Mouse (Mus musculus): ENCODE measurements around the gene Lmntd1. TPM values are rescaled to one million over a fixed set of nuclear protein-coding genes. Genes with fewer than 3 reads are reported as not detected.

The Lmntd1 gene
- polyA plus RNA-seq, 1 experiment from 2014 or later = not detected

DNA sequence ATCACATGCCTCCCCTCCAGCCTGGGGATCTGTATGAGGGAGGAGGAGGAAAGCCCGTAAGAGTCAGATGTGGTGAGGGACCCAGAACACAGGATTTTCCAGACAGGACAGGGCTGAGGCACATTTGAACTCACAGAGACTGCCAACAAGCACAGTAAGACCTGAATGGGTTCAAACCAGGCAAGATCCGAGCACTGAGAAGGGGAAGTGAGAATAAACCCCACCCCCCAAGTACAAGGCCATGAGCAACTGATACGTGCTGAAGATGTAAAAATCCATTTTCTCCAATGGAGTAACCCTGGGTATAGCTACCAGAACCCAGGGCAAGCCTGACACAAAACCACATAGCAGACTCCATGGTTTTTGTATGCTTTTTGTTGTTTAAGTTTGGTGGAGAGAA lies 83.7 kb downstream of the Lmntd1 start:
- POLR2A ChIA-PET = no interaction called here
- CTCF ChIA-PET = no interaction called here
- DNase-seq (ENCODE audit: low read depth, low spot score) = no peak
- ATAC-seq = no peak
- no peak for TF ChIP-seq CTCF (IDR thresholded peaks at IDR 0.05)
- in situ Hi-C loops (cut with MboI; ENCODE audit: low pct_unique_long_range_greater_than_20kb) = no loop called here
- no peaks in the 10 kb centered on the region for H3K27me3 ChIP-seq

DNA sequence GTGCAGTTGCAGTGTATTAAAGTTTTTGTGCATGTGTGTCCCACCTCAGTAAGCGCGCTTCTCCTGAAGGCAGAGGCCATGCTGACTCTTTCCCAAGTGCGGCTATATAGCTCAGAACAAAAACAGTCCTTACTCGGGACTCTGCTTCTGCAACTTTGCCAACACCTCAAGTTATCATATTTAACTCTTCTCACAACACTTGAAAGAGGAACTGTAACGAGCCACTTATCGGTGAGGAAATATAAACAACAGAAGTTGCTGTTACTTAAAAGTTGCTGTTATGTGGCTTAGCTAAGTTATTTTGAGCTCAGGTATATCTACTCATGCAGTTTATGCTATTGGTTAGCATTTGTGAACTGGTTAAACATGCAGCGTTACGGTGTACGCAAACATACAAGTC lies 90.8 kb downstream of the Lmntd1 start:
- ATAC-seq (peak; percentile 14), DNase-seq (ENCODE audit: low read depth, low spot score) (no peak)
- no peaks in the 10 kb centered on the region for H3K27me3 ChIP-seq
- TF ChIP-seq CTCF (IDR thresholded peaks at IDR 0.05) = no peak
- ChIA-PET CTCF (no interaction called here), POLR2A (interaction anchor here (0.9 kb wide), 1 partner anchor 16 kb away, joined by 3 read pairs; no protein-coding TSS in a partner anchor)
- in situ Hi-C loops (cut with MboI; ENCODE audit: low pct_unique_long_range_greater_than_20kb) = no loop called here

DNA sequence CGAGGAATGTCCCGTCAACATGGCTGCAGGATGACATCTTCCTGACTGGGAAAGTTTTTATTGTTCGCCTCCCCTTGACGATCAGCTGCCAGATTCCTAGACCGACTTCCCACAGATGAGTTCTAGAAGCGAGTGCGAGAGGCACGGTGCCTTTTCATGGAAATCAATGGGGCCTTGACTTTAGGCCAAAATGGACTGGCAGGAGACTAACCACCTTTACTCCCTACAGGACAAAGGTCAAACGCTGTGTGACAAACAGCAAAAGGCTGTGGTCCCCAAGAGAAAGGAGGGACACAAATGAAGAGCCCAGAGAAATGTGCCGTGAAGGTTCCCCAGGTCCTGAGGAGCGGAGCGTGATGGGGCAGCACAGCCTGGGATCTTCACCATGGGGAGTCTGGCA lies 91.5 kb downstream of the Lmntd1 start:
- ChIA-PET CTCF (interaction anchor here (1.3 kb wide), 1 partner anchor 10 kb away, joined by 4 read pairs; no protein-coding TSS in a partner anchor), POLR2A (interaction anchor here (0.9 kb wide), 1 partner anchor 17 kb away, joined by 3 read pairs; no protein-coding TSS in a partner anchor)
- TF ChIP-seq CTCF (IDR thresholded peaks at IDR 0.05) = no peak
- in situ Hi-C loops (cut with MboI; ENCODE audit: low pct_unique_long_range_greater_than_20kb) = no loop called here
- DNase-seq (ENCODE audit: low read depth, low spot score) = no peak
- no peaks in the 10 kb centered on the region for H3K27me3 ChIP-seq
- peak; percentile 82 for ATAC-seq

DNA sequence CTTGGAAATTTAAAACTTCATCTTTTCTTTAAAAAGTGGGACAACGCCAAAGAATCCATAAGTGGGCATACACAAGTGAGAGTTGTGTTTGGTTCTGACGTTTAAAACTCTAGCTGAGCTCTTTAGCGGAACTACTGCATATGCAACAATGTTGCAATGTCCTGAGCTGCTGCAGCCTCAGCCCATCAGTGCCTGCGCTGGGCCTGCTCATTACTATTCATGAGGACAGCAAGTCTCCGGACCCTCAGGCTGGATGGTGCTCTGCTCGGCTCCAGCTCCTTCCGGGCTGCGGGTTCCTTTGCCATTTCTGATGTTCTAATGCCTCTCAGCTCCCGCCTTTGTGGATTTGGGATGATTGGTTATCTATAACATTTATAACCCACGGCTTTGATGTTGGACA lies 97.1 kb downstream of the Lmntd1 start:
- ATAC-seq = no peak
- in situ Hi-C loops (cut with MboI; ENCODE audit: low pct_unique_long_range_greater_than_20kb) = no loop called here
- POLR2A ChIA-PET = no interaction called here

DNA sequence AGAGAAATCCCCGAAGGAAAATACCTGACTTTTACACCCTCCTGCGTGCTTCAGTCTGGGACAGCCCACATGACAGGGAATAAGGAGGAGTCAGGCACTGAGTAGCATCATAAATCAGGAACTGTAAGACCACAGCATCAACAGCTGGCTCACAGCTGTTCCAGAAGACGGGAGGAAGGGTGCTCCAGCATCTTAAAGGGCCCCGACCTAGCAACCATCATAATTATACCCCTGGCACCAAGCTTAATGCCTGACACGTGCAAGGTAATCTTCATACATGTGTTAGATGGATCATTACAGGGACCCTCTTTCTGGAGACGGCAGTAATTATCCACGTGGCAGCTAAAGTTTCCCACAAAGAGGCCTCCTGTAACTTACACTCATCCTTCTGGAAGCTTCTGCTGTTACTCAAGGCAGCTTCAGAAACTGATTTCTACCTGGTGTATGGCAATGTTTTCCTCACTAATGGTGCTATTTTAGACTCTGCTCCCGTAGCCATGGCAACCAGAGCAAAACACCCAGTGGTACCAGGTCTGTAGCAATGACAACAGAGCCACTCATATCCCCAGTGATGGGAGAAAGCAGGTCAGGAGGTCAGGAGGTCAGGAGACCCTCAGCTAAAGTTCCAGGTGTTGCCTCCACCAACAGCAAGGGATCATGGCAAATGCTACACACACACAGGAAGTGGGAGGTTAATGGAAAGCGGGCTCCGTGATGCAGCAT lies 98.1 kb downstream of the Lmntd1 start:
- no peak for DNase-seq (ENCODE audit: low read depth, low spot score)
- in situ Hi-C loops (cut with MboI; ENCODE audit: low pct_unique_long_range_greater_than_20kb) = no loop called here
- ATAC-seq = no peak
- ChIA-PET CTCF (interaction anchor here (1.7 kb wide), 1 partner anchor 9 kb away, joined by 5 read pairs; no protein-coding TSS in a partner anchor), POLR2A (no interaction called here)
- no peaks in the 10 kb centered on the region for H3K27me3 ChIP-seq
- no peak for TF ChIP-seq CTCF (IDR thresholded peaks at IDR 0.05)

More for the DNA sequence above, 97.1 kb downstream of the Lmntd1 start:
- H3K27me3 ChIP-seq = no peaks in the 10 kb centered on the region
- TF ChIP-seq CTCF (IDR thresholded peaks at IDR 0.05) = no peak
- CTCF ChIA-PET = interaction anchor here (1.0 kb wide), 1 partner anchor 19 kb away, joined by 3 read pairs; no protein-coding TSS in a partner anchor
- DNase-seq (ENCODE audit: low read depth, low spot score) = no peak

DNA sequence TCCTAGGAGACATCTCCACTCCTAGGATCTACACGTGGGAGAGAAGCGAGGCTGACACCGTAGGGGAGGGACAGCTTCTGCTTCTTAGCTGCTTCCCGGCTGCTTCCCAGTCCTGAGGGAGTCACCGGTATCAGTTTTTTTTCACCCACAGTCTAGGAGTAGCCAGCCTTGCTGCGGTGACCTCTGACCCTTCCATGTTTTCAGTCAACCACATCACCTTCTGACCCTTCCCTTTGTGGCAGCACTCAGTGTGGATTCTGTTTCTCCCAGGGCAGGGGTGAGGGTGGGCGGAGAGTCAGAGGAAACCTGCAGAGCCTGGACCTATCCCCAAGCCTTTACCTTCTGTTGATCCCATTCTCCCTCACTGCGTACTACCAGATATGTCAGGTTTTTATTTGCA lies 102.9 kb downstream of the Lmntd1 start:
- ATAC-seq (no peak), DNase-seq (ENCODE audit: low read depth, low spot score) (no peak)
- in situ Hi-C loops (cut with MboI; ENCODE audit: low pct_unique_long_range_greater_than_20kb) = no loop called here
- H3K27me3 ChIP-seq = no peaks in the 10 kb centered on the region
- no peak for TF ChIP-seq CTCF (IDR thresholded peaks at IDR 0.05)
- ChIA-PET POLR2A (interaction anchor here (0.7 kb wide), 1 partner anchor 43 kb away, joined by 3 read pairs; no protein-coding TSS in a partner anchor), CTCF (no interaction called here)

DNA sequence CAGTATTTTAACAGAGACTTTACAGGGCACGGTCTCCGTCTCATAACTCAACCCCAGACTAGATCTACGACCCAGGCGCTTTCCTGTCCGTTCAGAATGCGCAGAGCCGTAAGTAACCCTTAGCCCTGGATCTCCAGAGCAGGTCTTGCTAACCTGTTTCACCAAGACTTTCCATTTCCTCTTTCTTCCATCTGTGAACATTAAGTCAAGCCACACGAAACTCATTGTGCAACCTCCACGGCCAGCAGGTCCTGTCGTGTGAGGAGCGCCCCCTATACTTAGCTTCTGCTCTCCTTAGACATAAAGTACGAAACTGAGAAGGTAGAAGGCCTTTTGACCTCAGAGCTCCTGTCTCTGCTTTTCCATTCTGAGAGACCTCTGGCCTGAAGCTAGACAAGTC lies 105.3 kb downstream of the Lmntd1 start:
- in situ Hi-C loops (cut with MboI; ENCODE audit: low pct_unique_long_range_greater_than_20kb) = no loop called here
- DNase-seq (ENCODE audit: low read depth, low spot score) (no peak), ATAC-seq (no peak)
- no peak for TF ChIP-seq CTCF (IDR thresholded peaks at IDR 0.05)
- CTCF ChIA-PET = no interaction called here
- no peaks in the 10 kb centered on the region for H3K27me3 ChIP-seq
- POLR2A ChIA-PET = no interaction called here

DNA sequence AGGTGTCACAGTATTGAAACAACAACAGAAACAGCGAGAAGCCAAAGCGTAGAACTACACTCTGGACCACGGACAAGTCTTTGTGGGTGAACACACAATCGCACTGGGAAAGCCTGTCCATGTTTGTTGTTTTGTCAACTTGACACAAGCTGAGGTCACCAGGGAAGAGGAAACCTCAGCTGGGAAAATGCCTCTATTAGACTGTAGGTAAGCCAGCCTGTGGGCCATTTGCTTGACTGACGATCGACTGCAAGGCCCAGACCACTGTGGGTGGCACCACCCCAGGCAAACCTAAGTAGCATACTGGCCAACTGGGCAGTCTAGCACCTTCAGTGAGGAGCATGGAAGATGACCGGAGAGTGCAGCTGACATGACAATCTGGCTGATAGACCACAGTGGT lies 112.4 kb downstream of the Lmntd1 start:
- CTCF ChIA-PET = no interaction called here
- no peak for DNase-seq (ENCODE audit: low read depth, low spot score)

DNA sequence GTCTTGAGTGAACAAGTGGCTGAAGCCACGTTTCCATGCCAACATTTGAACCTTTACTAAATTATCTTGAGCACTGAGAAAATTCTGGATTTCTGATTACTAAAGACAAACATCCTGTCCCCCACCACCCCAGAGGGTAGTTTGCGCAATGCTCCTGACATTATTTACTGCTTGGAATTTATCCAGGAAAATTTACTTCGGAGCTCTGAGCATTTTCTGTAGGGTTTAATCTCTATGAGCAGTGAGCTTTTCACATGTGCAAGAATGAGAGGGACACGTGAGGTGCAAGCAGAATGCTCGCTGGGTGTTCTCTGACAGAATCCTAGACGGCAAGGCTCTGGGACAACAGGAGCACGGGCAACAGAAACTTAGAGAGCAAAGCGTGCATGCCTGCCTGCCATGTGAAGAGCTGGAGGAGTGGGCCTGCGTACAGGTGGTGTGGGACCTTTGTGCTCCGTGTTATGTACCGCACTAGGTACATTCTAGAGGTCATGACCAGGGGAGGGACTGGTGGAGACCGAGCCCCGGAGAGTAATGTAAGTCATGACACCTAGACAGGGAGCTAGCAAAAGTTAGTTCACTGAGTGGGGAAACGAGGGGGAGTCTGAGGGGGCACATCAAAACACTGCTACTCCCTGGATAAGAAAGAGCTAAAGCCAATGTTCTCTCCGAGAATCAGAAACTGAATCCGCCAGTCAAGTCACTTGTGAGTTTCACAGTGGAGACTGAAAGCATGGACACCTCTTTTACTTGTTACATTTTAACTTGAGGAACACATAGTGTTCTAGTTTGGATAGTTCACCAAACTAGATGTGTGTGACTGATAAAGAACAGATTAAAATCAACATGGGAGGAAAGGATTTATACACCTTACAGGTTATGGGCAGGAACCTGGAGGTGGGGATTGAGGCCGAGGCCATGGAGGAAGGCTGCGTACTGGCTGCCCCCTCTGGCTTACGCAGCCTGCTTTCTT lies 114.3 kb downstream of the Lmntd1 start:
- POLR2A ChIA-PET = no interaction called here
- in situ Hi-C loops (cut with MboI; ENCODE audit: low pct_unique_long_range_greater_than_20kb) = no loop called here
- TF ChIP-seq CTCF (IDR thresholded peaks at IDR 0.05) = no peak
- DNase-seq (ENCODE audit: low read depth, low spot score) (no peak), ATAC-seq (no peak)
- H3K27me3 ChIP-seq = no peaks in the 10 kb centered on the region
- CTCF ChIA-PET = interaction anchor here (0.8 kb wide), 1 partner anchor 12 kb away, joined by 3 read pairs; no protein-coding TSS in a partner anchor

More for the DNA sequence above, 112.4 kb downstream of the Lmntd1 start:
- ATAC-seq = no peak
- no peaks in the 10 kb centered on the region for H3K27me3 ChIP-seq
- TF ChIP-seq CTCF (IDR thresholded peaks at IDR 0.05) = no peak
- POLR2A ChIA-PET = interaction anchor here (0.9 kb wide), 1 partner anchor 9 kb away, joined by 3 read pairs; no protein-coding TSS in a partner anchor
- in situ Hi-C loops (cut with MboI; ENCODE audit: low pct_unique_long_range_greater_than_20kb) = no loop called here

DNA sequence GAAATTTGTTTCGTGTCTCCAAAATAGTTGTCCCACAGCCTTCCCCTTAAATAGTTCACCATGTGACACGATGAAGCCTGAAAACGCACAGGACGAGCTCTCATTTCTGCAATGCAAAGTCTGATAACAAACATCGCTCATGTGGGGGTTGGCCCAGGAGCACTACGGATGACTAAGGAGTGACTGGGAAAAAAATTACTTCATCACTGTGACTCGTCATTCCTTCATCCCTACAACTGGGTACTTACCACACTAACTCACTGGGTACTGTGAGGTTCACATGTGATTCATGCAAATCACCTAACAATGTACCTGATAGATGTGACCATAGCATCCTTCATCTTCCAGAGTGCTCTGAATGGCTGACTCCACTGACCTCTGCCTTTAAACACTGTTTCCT lies 118.4 kb downstream of the Lmntd1 start:
- in situ Hi-C loops (cut with MboI; ENCODE audit: low pct_unique_long_range_greater_than_20kb) = no loop called here
- CTCF ChIA-PET = no interaction called here
- POLR2A ChIA-PET = no interaction called here
- DNase-seq (ENCODE audit: low read depth, low spot score) (no peak), ATAC-seq (no peak)
- no peaks in the 10 kb centered on the region for H3K27me3 ChIP-seq
- TF ChIP-seq CTCF (IDR thresholded peaks at IDR 0.05) = no peak

Data from Patski (cell line).